Mouse (Mus musculus) embryonic facial prominence, embryonic 13.5 days (tissue): ENCODE measurements at regions not wholly inside any gene's neighbourhood (a gene's known extent, or its start where the extent isn't known, plus 50 kb on each side); places are given as distances from the start of the nearest gene placed in this dataset.

ENCODE experiments used
- ATAC-seq: fragments of 200-750 bp; cut with Nextera tagmentation; 2 replicates; pipeline ENCODE4 v1.8.0; 2017; ENCODE audit warnings: low read depth; ENCODE audit not compliant: insufficient number of reproducible peaks, insufficient read depth, low FRiP score, low TSS enrichment
- H3K27ac ChIP-seq: fragments of 300-500 bp; sonication (generic); 2 replicates; pipeline ENCODE4 v1.5.1; 2015; ENCODE audit warnings: moderate library complexity, mild to moderate bottlenecking, inconsistent platforms
- H3K27me3 ChIP-seq: fragments of 300-500 bp; sonication (generic); 2 replicates; pipeline ENCODE4 v1.6.1; 2015; ENCODE audit warnings: mild to moderate bottlenecking, inconsistent platforms
- H3K36me3 ChIP-seq: fragments of 300-500 bp; sonication (generic); 2 replicates; pipeline ENCODE4 v1.6.1; 2015; ENCODE audit warnings: mild to moderate bottlenecking, inconsistent platforms
- H3K4me1 ChIP-seq: fragments of 300-500 bp; sonication (generic); 2 replicates; pipeline ENCODE4 v1.6.1; 2015; ENCODE audit warnings: inconsistent platforms
- H3K4me2 ChIP-seq: fragments of 300-500 bp; sonication (generic); 2 replicates; pipeline ENCODE4 v1.6.1; 2015; ENCODE audit warnings: moderate library complexity, mild to moderate bottlenecking, inconsistent platforms
- H3K4me3 ChIP-seq: fragments of 300-500 bp; sonication (generic); 2 replicates; pipeline ENCODE4 v1.5.1; 2015; ENCODE audit warnings: mild to moderate bottlenecking, inconsistent platforms
- H3K9ac ChIP-seq: fragments of 300-500 bp; sonication (generic); 2 replicates; pipeline ENCODE4 v1.6.1; 2015; ENCODE audit warnings: mild to moderate bottlenecking, inconsistent platforms
- H3K9me3 ChIP-seq: fragments of 300-500 bp; sonication (generic); 2 replicates; pipeline ENCODE4 v1.6.1; 2016; ENCODE audit warnings: inconsistent platforms
- WGBS: fragments of 180-500 bp; shearing (Covaris S2); methylation state at CpG from one replicate; pipeline ENCODE4 v1.1.7; 2015; ENCODE audit warnings: mixed read lengths; 5-methylcytosine and 5-hydroxymethylcytosine counted together

DNA sequence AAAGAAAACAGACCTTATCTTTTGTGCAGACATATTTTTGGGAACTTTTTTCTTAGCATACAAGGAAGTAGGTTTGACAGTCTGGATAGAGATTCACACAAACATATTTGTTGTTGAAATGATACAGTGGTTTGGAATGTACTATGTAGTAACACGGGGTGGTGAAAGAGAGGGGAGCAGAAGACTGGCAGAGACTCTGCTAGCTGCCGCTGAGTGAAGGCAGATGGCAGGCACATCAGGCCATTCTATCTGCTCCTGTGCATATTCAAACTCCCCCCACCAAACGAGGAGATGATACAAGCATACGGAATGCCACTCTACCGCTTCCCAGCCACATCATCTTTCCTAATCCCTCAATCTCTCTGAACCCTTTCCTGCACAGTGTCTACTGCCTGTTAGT, 279.1 kb upstream of the Spred2 start:
- 57% methylated on average over 5 of the region's 5 CpGs for WGBS
- H3K27ac ChIP-seq: no peak overlapping the region
- H3K9ac ChIP-seq: no peak overlapping the region
- no peak for ATAC-seq
- no peaks in the 10 kb centered on the region for H3K36me3 ChIP-seq
- H3K27me3 ChIP-seq: no peaks in the 10 kb centered on the region
- no peak overlapping the region for H3K4me3 ChIP-seq
- no peaks in the 10 kb centered on the region for H3K9me3 ChIP-seq
- no peak overlapping the region for H3K4me2 ChIP-seq
- peaks cover 14% of the 10 kb centered on the region for H3K4me1 ChIP-seq

DNA sequence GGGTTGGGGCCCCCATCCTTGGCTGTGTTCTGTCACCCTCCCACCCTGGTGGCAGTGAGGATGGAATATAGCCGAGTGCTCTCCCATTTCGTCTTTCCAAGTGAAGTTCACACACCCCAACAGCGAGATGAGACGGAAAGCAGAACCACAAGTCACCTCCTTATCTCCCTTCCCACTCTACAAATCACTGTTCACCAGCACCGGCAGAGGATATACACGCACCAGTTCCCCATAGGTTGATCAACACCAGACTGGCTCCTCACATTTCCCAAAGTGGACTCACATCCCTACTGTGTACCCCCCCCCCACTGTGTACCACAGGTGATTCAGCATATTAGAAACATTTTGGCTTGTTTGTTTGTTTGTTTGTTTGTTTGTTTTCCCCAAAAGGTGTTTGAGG, 272.7 kb upstream of the Spred2 start:
- ATAC-seq: no peak
- WGBS: 90% methylated on average over 6 of the region's 6 CpGs

DNA sequence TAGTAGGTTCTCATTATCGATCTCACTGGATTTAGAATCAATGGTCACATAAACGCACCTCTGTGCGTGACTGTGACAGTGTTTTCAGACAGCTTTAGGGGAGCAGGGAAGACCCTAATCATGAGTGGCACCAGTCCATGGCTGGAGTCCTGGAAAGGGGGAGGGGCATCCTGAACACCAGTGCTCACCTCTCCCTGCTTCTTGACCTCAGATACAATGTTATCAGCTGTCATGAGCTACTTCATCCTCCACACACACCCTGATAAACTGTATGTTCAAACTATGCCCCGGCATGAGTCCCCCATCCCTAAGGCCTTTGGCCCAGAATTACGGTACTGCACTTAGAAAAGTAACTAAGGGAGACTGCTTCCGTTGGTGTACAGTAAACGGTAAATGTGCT, 272.2 kb upstream of the Spred2 start:
- Histone ChIP-seq H3K9ac (no peak overlapping the region), H3K27me3 (no peaks in the 10 kb centered on the region), H3K36me3 (no peaks in the 10 kb centered on the region), H3K4me3 (no peak overlapping the region), H3K4me1 (no peaks in the 10 kb centered on the region), H3K27ac (no peak overlapping the region), H3K9me3 (no peaks in the 10 kb centered on the region), H3K4me2 (no peak overlapping the region)
- 92% methylated on average over 7 of the region's 7 CpGs for WGBS
- no peak for ATAC-seq

More for the DNA sequence above, 272.7 kb upstream of the Spred2 start:
- H3K9me3 ChIP-seq: no peaks in the 10 kb centered on the region
- no peak overlapping the region for H3K4me3 ChIP-seq
- H3K27me3 ChIP-seq: no peaks in the 10 kb centered on the region
- H3K9ac ChIP-seq: no peak overlapping the region
- H3K27ac ChIP-seq: no peak overlapping the region
- H3K4me1 ChIP-seq: no peaks in the 10 kb centered on the region
- no peak overlapping the region for H3K4me2 ChIP-seq
- no peaks in the 10 kb centered on the region for H3K36me3 ChIP-seq

DNA sequence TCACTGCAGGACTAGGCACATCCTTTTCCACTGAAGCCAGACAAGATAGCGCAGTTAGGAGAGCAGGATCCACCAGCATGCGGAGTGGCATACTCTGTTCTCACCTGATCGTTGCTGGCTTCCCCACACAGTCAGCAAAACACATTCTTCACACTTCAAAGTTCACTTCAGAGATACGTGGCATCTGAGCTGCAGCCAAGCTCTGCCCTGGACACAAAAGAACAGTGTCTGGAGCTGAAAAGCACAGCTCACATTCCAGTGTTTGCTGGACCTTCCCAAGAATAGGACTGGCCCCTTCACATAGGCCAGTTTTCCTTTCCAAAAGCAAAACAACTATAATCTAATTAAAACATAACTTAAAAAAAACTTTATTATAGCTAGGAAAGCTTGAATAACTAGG, 264.7 kb upstream of the Spred2 start:
- H3K27ac ChIP-seq: no peak overlapping the region
- H3K4me2 ChIP-seq: no peak overlapping the region
- ATAC-seq: no peak
- no peaks in the 10 kb centered on the region for H3K36me3 ChIP-seq
- H3K9me3 ChIP-seq: no peaks in the 10 kb centered on the region
- H3K9ac ChIP-seq: no peak overlapping the region
- H3K4me1 ChIP-seq: no peaks in the 10 kb centered on the region
- no peak overlapping the region for H3K4me3 ChIP-seq
- no peaks in the 10 kb centered on the region for H3K27me3 ChIP-seq
- 73% methylated on average over 4 of the region's 4 CpGs for WGBS

DNA sequence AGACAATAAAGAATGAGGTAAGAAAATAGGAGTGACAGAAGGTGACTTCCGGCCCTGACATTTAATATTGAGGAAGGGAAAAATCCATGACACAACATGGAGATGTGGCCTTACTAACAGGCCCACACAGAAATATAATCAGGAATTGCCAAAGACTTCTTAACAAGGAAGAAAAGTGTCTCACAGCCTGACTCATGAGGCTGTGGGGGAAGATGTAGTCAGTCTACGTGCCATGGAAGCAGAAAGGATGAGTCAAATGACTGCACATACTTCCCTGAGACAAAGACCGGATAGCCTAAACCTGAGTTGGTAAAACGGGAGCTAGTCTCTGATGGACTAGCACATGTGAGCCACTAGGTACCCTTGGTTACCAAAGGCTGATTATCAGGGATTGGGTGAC, 257.4 kb upstream of the Spred2 start:
- Histone ChIP-seq H3K4me3 (no peak overlapping the region), H3K36me3 (no peaks in the 10 kb centered on the region), H3K4me1 (peaks cover 13% of the 10 kb centered on the region), H3K27me3 (no peaks in the 10 kb centered on the region), H3K4me2 (no peak overlapping the region), H3K9ac (no peak overlapping the region), H3K9me3 (no peaks in the 10 kb centered on the region), H3K27ac (no peak overlapping the region)
- WGBS: 91% methylated on average over 4 of the region's 4 CpGs
- no peak for ATAC-seq

DNA sequence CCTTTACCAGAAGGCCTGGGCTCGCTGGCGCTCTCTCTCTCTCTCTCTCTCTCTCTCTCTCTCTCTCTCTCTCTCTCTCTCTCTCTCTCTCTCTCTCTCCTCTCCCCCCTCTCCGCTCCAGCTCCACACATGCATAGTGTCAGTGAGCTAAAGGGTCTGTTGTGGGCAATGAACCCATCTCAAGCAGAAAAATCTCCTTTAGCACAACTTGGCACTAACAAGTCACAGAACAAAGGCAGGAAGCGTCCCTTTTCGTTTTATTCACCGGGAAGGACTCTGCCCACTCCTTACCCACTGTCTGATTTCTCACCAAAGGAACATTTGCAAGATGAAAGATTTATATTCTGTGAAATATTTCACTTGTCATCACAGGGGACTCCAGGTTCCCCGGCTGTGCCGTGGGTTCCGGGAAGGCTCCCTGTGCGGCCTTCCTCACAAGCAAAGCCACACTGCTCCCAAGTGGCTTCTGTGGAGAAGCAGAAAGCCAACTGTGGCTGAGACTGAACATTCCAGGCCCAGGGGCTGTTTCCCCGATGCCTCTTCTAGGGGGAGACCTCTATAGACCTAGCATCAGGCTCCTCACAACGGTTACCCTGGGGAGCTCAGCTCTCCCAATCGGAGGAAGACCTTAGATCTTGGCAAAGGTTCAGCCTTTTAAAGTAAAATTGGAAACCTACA, 253.2 kb upstream of the Spred2 start:
- no peaks in the 10 kb centered on the region for H3K36me3 ChIP-seq
- no peak overlapping the region for H3K4me3 ChIP-seq
- no peaks in the 10 kb centered on the region for H3K9me3 ChIP-seq
- no peaks in the 10 kb centered on the region for H3K27me3 ChIP-seq
- no peak for ATAC-seq
- 46% methylated on average over 13 of the region's 13 CpGs for WGBS
- H3K4me1 ChIP-seq: peaks cover 13% of the 10 kb centered on the region
- H3K9ac ChIP-seq: no peak overlapping the region
- no peak overlapping the region for H3K27ac ChIP-seq
- H3K4me2 ChIP-seq: no peak overlapping the region

DNA sequence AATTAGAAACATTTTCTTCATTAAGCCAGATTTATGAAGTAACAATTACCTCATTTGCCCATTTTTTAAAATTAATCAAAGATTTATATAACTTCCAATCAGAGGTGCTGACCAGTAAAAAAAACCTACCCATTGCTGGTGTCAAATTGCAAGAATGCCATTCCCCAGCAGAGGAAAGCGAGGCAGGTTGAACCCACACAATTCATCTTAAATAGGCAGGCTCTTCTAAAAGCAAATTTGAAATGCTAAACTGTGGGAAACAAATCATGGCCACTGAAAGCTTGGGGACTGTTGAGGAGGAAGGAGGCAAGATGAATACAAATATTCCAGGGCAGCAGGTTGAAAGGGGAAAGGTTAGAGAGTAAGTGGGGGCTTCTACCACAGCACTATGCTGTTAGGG, 251.2 kb upstream of the Spred2 start:
- H3K4me3 ChIP-seq: no peak overlapping the region
- ATAC-seq: no peak
- 46% methylated on average over 1 of the region's 1 CpGs for WGBS
- H3K4me1 ChIP-seq: peaks cover 13% of the 10 kb centered on the region
- no peaks in the 10 kb centered on the region for H3K9me3 ChIP-seq
- H3K27me3 ChIP-seq: no peaks in the 10 kb centered on the region
- no peaks in the 10 kb centered on the region for H3K36me3 ChIP-seq
- no peak overlapping the region for H3K27ac ChIP-seq
- H3K4me2 ChIP-seq: no peak overlapping the region
- no peak overlapping the region for H3K9ac ChIP-seq

DNA sequence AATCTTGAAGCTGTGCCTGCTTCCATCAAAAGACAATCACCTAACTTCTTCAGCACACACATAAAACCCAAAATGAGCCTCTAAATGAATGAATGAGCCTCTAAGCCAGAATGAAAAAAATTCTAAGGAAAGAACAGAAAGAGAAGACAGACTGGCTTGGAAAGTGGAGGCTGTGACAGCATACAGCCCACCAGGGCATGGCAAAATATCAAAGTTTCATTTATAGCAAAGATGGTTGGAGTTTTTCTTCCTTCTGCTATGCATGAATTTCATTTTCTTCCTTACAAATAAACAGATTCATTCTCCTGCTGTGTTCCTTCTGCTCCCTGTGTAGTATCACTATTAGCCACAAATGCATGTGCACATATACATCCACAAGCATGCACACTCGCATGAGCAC, 247.7 kb upstream of the Spred2 start:
- 83% methylated on average over 1 of the region's 1 CpGs for WGBS
- Histone ChIP-seq H3K27me3 (no peaks in the 10 kb centered on the region), H3K36me3 (no peaks in the 10 kb centered on the region), H3K27ac (no peak overlapping the region), H3K9me3 (no peaks in the 10 kb centered on the region), H3K4me1 (no peaks in the 10 kb centered on the region), H3K4me3 (no peak overlapping the region), H3K9ac (no peak overlapping the region), H3K4me2 (no peak overlapping the region)
- ATAC-seq: no peak

DNA sequence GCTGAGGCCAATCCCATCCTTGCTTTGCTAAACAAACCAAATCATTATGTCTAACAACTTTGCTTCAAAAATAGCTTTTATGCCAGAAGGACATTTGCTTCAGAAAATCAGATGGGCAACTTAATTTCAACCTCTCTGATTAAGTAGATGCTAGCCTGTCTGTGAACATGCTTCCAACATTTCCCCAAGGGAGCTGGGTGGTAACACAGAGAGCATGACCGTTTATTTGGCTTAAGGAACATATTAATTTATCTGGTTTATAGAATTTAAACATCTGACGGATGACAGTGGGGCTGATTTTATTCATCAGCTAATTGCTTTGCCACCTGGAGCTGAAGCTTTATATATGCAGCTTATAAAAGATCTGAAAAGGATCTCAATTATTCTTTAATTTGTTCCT, 245.1 kb upstream of the Spred2 start:
- no peak for ATAC-seq
- Histone ChIP-seq H3K4me1 (no peaks in the 10 kb centered on the region), H3K27ac (no peak overlapping the region), H3K27me3 (no peaks in the 10 kb centered on the region), H3K4me2 (no peak overlapping the region), H3K9ac (no peak overlapping the region), H3K9me3 (no peaks in the 10 kb centered on the region), H3K36me3 (no peaks in the 10 kb centered on the region), H3K4me3 (no peak overlapping the region)
- 57% methylated on average over 2 of the region's 2 CpGs for WGBS

DNA sequence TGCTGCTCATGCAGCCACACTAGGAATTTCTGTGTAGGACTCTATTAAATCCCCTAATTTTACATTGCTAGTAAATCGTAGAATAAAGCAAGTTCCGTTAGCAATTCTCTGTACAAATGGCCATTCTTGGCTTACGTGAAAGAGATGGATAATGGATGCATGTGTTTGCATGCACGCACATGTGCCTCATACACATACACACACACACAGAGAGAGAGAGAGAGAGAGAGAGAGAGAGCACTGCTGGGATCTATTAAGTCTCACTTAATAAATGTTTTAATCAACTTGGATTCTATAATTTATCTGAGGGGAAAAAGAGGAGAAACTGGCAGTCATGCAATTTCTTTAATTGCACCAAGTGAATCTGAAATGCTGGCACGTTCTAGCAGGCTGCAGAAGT, 244.5 kb upstream of the Spred2 start:
- Histone ChIP-seq H3K4me1 (no peaks in the 10 kb centered on the region), H3K9me3 (no peaks in the 10 kb centered on the region), H3K4me2 (no peak overlapping the region), H3K27ac (no peak overlapping the region), H3K9ac (no peak overlapping the region), H3K36me3 (no peaks in the 10 kb centered on the region), H3K4me3 (no peak overlapping the region), H3K27me3 (no peaks in the 10 kb centered on the region)
- no peak for ATAC-seq
- 73% methylated on average over 5 of the region's 5 CpGs for WGBS

DNA sequence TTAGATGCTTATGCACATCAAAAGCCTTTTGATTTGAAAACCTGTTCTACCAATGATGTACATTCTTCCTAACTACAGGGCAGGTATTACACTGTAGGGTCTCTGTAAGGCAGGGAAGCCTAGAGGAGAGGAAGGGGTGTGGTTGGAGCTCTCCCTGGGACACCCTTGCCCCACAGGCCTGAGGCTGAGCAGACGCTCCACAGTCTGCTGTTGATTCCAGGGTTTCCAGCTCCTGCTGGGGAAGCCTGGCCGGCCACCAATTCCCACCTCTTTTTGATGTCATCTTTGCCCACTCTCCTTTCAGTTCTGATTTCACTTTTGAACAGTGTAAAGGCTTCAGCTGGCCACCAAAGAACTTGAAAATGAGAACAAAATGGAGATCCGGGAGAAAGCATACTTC, 223.0 kb upstream of the Spred2 start:
- Histone ChIP-seq H3K4me2 (no peak overlapping the region), H3K4me3 (no peak overlapping the region), H3K4me1 (peaks cover 14% of the 10 kb centered on the region), H3K36me3 (no peaks in the 10 kb centered on the region), H3K27me3 (no peaks in the 10 kb centered on the region; the same call in 1 of the 2 replicates), H3K9ac (no peak overlapping the region), H3K27ac (no peak overlapping the region), H3K9me3 (no peaks in the 10 kb centered on the region)
- WGBS: 47% methylated on average over 3 of the region's 3 CpGs
- ATAC-seq: no peak

DNA sequence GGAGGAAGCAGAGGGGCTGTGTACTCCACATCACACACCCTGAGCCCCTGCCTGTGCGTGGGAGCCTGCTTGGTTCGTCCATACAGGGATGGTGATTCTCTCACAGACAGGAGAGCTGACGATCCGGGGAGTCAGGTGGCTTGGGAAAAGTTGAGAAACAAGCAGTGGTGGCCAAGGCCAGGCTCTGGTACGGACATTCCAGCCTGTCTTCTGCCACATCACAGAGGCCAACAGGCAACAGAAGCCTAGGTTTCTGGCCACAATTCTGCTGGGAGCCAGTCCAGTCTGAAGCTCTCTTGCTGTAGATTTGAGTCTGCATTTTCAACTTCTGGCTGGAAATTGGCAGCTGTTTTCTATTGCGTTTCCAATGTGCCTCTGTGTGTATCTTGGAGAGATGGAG, 215.4 kb upstream of the Spred2 start:
- Histone ChIP-seq H3K9ac (no peak overlapping the region), H3K9me3 (no peaks in the 10 kb centered on the region), H3K36me3 (no peaks in the 10 kb centered on the region), H3K27me3 (no peaks in the 10 kb centered on the region; the same call in 1 of the 2 replicates), H3K4me1 (peaks cover 16% of the 10 kb centered on the region), H3K4me2 (no peak overlapping the region), H3K27ac (no peak overlapping the region), H3K4me3 (no peak overlapping the region)
- 71% methylated on average over 6 of the region's 6 CpGs for WGBS
- ATAC-seq: no peak
